Mouse (Mus musculus): Measurements from ENCODE around the gene Ccdc43. TPM values are rescaled to one million over a fixed set of nuclear protein-coding genes. Genes with fewer than 3 reads are reported as not detected.
"Not testable (repeated sequence)": the region's sequence is repeated elsewhere in the genome, so short reads cannot be mapped to it uniquely, and the experiment has no call there.

Gene Ccdc43
- 19.6 and 29.4 TPM in 2 replicates for total RNA-seq (2017)

- ATAC-seq (ENCODE audit: extremely low read depth, insufficient number of reproducible peaks, low FRiP score, poor library complexity, severe bottlenecking) = peak; percentile 80
Observed at GRCm38 (mm10) chr11:102697338-102698017, at the start of gene Ccdc43. Gene Ccdc43, minus strand, starts transcription at chr11:102697782.

DNA sequence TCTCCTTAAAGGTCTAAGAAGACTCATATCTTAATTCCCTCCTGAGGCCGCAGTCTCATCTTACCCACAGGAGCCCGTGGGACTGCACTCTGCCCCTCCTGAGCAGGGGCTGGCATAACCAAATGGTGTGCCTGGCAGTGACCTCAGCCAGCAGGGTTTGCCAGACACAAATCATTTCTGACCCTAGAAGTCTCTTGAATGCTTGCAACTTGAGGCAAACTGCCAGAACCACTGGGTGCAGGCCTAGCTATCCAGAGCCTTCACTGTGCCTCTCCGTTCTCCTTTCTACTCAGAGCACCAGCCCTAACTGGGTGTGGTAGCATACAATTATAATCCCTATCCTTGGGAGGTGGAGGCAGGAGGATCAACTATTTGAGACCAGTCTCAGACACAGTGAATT, 47.2 kb upstream of the Ccdc43 start:
- ATAC-seq (ENCODE audit: extremely low read depth, insufficient number of reproducible peaks, low FRiP score, poor library complexity, severe bottlenecking) = no peak

DNA sequence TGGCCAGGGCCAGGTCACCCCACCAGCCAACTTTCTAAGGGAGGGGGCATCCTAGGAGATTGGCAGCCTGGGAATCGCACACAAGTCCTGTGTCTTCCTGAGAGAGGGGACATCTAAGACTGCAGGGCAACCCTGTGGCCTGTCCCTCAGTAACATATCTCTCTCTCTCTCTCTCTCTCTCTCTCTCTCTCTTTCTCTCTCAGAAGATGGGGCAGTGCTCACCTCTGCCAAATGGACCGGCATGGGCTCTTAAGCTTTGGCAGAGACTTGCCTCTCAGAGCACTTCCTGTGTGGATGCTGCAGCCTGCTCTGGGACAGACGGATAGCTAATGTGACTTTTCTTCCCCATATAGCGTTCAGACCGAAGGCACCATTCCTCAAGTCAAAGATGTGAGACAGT, 45.3 kb upstream of the Ccdc43 start:
- no peak for ATAC-seq (ENCODE audit: extremely low read depth, insufficient number of reproducible peaks, low FRiP score, poor library complexity, severe bottlenecking)

- no peak for ATAC-seq (ENCODE audit: extremely low read depth, insufficient number of reproducible peaks, low FRiP score, poor library complexity, severe bottlenecking)
Observed at GRCm38 (mm10) chr11:102742066-102742465, 44.5 kb upstream of the Ccdc43 start.

DNA sequence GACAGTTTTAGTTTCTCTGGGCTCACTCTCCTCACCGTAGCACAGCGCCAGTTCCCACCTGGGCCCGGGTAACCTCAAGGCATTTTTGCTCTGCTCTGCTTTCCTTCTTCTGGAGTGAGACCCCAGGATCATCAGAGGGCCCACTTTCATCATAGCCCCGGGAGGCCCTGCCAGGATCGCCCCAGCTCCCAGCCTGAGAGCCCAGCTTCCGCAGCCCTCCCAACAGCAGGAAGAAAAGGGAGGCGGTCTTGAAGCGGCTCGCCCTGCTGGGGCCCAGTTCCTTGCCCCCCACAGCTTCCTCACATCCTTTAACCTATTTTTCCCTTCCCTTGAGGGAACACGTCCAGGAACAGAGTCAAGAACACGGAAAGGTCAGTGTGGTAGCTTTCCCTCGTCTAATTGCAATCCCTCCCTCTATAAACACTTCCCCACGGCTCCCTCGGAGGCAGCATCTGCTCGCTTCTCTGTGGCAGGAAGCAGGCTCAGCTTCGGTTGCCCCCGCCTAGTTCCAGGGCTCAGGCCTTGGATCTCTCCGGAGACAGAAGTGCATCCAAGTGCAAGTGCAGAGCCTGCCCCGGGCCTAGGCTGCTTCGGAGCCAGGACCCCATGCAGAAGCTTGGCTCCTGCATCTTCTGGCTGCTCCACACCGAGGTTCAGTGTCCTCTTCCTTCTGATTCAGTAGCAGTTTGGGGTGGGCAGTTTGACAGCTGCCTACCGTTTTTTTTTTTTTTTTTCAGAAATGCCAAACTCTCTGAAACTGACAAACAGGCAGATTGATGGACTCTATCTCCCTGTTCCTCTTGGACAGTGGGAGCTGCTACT, 43.8 kb upstream of the Ccdc43 start:
- ATAC-seq (ENCODE audit: extremely low read depth, insufficient number of reproducible peaks, low FRiP score, poor library complexity, severe bottlenecking) = no peak

- ATAC-seq (ENCODE audit: extremely low read depth, insufficient number of reproducible peaks, low FRiP score, poor library complexity, severe bottlenecking) = no peak
Observed at GRCm38 (mm10) chr11:102740634-102741033, 43.1 kb upstream of the Ccdc43 start.

- peak; percentile 44; the same call in 1 of the 2 replicates for ATAC-seq (ENCODE audit: extremely low read depth, insufficient number of reproducible peaks, low FRiP score, poor library complexity, severe bottlenecking)
Observed at GRCm38 (mm10) chr11:102739278-102739966, 41.8 kb upstream of the Ccdc43 start.

DNA sequence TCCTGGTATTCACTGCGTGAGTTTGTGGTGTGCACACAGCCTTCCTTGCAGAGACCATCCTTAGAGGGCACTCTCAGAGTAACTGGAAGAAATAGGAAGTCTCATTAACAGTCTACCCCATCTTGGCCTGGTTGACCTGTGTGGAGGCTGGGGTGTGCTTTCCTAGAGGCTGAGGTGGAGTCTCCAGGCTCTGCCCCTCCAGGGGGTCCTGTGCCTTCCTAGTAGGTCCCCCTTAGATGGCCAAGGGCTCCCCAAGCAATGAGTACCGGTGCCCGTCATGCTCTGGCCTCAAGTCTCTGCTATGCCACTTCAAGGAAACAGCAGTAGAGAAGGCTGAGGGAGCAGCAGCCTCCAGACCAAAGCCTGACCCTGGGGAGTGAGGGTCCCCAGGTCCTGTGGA, 40.5 kb upstream of the Ccdc43 start:
- ATAC-seq (ENCODE audit: extremely low read depth, insufficient number of reproducible peaks, low FRiP score, poor library complexity, severe bottlenecking) = no peak

- no peak for ATAC-seq (ENCODE audit: extremely low read depth, insufficient number of reproducible peaks, low FRiP score, poor library complexity, severe bottlenecking)
Observed at GRCm38 (mm10) chr11:102734961-102735360, 37.4 kb upstream of the Ccdc43 start.

GRCm38 (mm10) chr11:102733146-102733545, 35.6 kb upstream of the Ccdc43 start:
- ATAC-seq (ENCODE audit: extremely low read depth, insufficient number of reproducible peaks, low FRiP score, poor library complexity, severe bottlenecking) = no peak

DNA sequence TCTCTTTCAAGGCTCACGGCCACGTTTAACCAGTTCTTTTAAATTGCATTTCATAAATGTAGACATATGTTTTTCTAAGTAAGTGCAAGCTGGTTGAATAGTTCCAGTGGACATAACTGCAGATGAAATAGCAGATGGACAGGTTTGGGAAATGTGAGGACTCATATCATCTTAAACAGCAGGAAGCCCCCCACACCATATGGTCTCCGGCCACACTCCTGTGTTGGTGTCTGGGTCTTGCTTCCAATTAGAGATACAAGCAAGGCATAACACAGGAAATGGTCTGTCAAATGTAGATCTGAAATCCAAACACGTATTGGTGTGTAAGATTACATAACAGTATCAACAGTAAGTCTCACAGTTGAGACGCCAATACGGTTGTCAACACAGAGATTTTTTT, 33.8 kb upstream of the Ccdc43 start:
- ATAC-seq (ENCODE audit: extremely low read depth, insufficient number of reproducible peaks, low FRiP score, poor library complexity, severe bottlenecking) = no peak

GRCm38 (mm10) chr11:102729835-102730234, 32.3 kb upstream of the Ccdc43 start:
- ATAC-seq (ENCODE audit: extremely low read depth, insufficient number of reproducible peaks, low FRiP score, poor library complexity, severe bottlenecking) = no peak

DNA sequence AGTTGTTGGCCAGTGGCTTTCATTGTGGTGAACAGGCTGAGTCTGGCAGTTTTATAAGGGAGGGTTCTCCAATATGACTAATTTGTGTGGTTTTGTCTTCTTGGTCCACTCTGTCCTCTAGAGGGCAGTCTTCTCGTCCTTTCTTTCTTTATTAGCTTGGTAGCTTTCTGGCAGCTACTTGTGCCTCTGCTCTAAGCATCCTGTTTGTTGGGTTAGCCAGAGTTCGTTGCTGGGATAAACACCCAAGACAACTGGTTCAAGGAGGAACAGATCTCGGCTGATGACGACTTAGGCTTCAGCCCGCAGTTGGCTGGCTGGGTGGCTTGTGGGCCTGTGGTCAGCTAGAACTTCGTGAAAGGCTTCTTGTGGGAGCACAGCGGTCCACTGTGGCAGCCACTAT, 31.0 kb upstream of the Ccdc43 start:
- ATAC-seq (ENCODE audit: extremely low read depth, insufficient number of reproducible peaks, low FRiP score, poor library complexity, severe bottlenecking) = no peak

DNA sequence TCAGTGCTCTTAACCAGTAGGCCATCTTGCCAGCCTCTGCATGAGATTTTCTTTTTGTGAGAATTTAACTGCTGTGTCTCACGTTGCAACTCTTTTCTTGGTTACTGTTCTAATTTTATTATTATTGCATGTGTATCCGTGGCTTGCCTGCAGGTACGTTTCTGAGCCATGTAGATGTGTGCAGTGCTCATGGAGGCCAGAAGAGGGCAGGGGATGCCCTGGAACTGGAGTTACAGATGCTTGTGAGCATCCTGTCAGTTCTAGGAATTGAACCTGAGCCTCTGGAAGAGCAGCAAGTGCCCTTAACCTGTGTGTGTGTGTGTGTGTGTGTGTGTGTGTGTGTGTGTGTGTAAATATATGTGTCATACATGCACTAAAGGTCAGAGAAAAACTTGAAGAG, 28.0 kb upstream of the Ccdc43 start:
- ATAC-seq (ENCODE audit: extremely low read depth, insufficient number of reproducible peaks, low FRiP score, poor library complexity, severe bottlenecking) = no peak

DNA sequence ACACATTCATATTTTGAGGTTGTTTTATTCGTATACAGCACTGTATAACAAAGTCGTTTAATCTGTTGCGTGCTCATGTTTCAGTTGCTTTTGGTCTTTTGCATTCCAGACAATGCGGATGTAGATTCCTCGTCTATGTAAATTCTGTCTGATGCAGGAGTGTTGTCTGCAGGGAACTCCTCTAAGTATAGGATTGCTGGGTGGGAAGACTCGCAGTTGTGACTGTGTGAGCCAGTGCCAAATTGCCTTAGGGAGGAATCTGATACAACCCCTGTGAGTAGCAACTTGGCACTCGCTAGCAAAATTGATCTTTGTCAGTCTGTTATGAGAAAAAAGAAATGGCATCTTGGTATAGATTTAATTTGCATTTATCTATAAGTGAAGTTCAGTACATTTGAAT, 18.6 kb upstream of the Ccdc43 start:
- no peak for ATAC-seq (ENCODE audit: extremely low read depth, insufficient number of reproducible peaks, low FRiP score, poor library complexity, severe bottlenecking)

GRCm38 (mm10) chr11:102714578-102714977, 17.0 kb upstream of the Ccdc43 start:
- ATAC-seq (ENCODE audit: extremely low read depth, insufficient number of reproducible peaks, low FRiP score, poor library complexity, severe bottlenecking) = not testable (repeated sequence)

DNA sequence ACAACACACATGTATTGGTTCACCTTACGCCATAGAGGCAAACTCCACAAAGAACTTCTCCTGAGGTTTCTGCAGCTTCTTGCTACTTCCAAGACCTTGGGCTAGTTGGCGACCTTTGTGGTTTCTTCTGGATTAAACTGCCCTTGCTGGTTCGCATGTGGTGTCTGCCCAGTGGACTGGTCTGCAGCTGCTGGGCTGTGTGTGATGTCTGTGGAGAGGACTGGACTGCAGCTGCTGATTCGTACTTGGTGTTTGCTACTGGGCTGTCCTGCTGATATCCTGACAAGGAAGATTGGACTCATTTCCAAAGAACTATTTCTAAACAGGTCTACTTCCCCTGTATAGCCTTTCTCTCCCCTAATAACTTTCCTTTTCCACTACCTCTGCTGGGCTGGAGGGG, 14.8 kb upstream of the Ccdc43 start:
- ATAC-seq (ENCODE audit: extremely low read depth, insufficient number of reproducible peaks, low FRiP score, poor library complexity, severe bottlenecking) = no peak

DNA sequence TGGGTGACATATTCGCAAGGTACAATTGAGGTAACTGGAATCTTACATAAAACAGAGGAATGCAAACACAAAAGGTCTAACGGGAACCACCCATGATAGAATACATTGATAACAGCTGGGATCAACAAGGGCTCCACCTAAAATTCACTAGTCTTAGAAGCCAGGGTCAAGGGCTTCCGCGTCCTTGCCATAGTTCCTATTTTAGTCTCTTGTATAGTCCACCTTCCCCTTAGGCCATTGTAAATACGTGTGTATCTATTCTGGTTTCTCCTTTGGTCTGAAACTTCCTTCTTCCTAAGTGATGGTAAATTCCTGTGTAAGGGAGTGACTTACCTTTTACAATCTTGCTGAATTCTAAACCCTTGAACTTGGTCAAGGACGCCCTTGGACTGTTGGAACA, 4.6 kb upstream of the Ccdc43 start:
- ATAC-seq (ENCODE audit: extremely low read depth, insufficient number of reproducible peaks, low FRiP score, poor library complexity, severe bottlenecking) = not testable (repeated sequence)

GRCm38 (mm10) chr11:102698018-102698476, 465 bp upstream of the Ccdc43 start:
- no peak for ATAC-seq (ENCODE audit: extremely low read depth, insufficient number of reproducible peaks, low FRiP score, poor library complexity, severe bottlenecking)

DNA sequence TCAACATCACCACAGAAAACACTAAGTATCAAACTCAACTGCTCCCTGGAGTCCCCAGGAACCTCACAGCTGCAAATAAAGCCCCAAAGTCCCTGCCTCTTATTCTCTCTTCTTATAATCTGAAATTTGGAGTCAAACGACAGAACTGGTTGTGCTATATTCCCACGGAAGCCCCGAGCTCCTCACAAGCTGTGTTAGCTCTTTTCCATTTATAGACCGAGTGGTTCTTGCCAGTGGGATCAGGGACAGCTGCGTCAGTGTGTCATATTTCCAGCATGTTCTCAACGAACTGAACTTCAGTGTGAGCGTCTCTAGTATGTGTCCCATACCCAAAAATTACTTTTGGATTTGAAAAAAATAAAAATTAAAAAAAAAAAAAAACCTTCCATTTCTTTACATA, 2.3 kb downstream of the Ccdc43 start:
- no peak for ATAC-seq (ENCODE audit: extremely low read depth, insufficient number of reproducible peaks, low FRiP score, poor library complexity, severe bottlenecking)

Measured in neutrophil, adult 5-6 weeks (primary cell).